Mouse (Mus musculus): ENCODE measurements around the gene Sp9.

- TF ChIP-seq POLR2A (IDR thresholded peaks at IDR 0.05; ENCODE audit: borderline replicate concordance, extremely low read depth, low read depth, low read length) (no peak), CTCF (IDR thresholded peaks at IDR 0.05; ENCODE audit: insufficient read depth, low read length) (no peak)
Observed at GRCm38 (mm10) chr2:73314311-73314710, 42.6 kb downstream of the Sp9 start.
